Mouse (Mus musculus) c-Kit-positive CD71-positive TER-119-positive erythroid progenitor cells, embryonic 14.5 days (primary cell): Measurements from ENCODE around the gene Ccl1.

Experiments
- DNase-seq: peaks from one replicate; pipeline ENCODE4 v3.0.0-alpha.2; 2013; ENCODE audit warnings: low spot score

Ccl1 gene

DNA sequence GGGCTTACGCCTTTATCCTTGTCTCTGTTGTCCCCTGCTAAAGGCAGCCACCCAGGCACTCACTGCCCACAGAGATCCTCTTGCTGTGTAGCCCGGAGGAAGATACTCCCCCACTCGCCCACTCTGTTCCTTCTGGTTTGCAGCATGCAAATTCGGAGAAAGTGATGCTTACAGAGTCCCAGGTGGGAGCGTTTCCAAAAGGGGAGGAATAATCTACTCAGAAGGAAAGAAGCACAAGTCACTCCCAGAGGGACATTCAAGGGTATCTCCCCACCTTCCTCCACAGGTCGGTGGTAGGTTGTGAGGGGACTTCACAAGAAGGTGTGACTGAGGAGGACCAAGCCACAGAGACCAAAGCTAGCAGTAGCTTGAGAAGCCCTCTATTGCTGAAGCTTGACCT, 100.3 kb downstream of the Ccl1 start:
- no peak for DNase-seq

DNA sequence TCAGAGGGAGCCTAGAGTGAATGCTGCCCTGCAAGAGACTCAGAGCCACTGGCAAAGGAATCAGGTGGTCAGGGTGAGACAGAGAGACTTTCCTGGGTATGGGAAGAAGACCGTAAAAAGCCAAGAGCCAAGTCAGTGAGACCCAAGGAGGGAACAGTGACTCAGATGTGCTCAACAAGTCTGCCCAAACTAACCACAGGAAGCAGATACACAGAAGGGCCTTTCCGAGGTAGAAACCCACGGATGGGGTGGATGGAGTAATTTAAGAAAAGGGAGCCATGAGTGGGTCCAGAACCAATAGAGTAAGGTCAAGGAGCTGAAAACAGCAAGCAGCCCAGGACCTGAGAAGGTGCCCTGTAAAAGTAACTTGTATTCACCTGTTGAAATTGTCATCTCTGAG, 101.8 kb downstream of the Ccl1 start:
- DNase-seq: no peak

DNA sequence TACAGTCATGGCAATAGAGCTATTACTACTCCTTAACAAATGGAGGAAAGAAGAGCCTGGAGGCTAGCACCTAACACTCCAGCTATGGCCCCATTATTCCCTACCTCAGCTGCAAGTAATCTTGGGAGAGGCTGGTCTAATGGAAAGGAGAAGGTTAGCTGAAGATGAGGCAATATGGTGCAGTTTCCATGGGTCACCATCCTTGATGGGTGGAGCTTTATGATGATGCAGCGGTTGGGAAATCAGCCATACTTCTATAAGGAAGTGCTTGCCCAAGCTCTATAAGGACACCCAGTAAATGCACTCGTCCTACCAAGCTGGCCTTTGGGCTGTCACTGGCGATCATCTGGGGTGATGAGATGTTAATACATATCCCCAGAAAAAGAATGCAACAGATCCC, 107.7 kb downstream of the Ccl1 start:
- DNase-seq: no peak

- DNase-seq: no peak
These were observed 110.5 kb downstream of the Ccl1 start for GRCm38 (mm10) chr11:82194980-82195379.

- no peak for DNase-seq
These were observed 111.7 kb downstream of the Ccl1 start for GRCm38 (mm10) chr11:82193826-82194225.

- DNase-seq: no peak
These were observed 115.5 kb downstream of the Ccl1 start for GRCm38 (mm10) chr11:82189782-82190563.

DNA sequence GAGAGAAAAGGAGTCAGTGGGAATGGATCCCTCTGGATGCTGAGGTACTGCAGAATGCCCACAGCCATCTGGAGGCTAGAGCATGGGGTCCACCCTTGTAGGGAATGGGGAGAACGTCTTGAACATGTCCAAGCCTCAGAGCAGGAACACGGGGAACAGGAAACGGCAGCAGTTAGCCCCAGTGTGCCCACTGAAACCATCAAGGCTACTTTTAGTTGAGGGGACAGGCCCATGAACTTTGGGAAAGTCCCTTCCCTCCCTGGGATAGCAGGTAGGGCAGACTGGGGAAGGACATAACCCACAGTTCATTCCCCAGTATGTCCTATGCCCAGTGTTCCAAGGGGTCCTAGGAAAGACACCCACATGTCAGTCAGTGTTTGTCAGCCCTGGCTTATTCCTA, 119.8 kb downstream of the Ccl1 start:
- DNase-seq: no peak

DNA sequence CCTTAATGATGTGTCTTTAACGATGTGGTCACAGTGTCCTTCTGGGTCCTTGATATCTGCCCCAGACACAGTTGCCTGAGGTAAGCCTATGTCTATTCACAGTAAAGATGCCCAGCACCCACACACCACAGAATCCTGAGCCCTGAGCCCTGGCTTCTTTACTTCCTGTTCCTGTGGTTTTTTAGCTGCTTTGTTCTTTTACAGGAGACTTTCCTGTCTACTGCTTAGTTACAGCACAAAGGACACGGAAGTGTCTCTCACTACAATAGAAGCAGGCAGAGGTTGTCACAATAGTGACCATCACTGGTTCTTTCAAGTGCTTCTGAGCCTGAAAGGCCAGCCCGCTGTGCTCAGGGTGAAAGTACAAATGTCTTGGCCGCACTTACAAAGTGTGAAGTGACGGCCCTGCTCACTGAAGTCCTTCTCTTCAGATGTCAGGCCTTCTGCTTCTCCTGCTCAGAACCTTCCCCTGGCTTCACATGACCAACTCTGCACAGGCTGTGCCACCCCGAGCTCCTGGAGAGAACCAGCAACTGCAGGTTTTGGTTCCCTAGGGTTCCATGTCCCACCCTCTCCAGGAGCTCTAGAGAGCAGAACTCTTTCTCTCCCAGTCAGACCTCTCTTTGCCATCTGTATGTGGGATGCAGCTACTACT, 122.1 kb downstream of the Ccl1 start:
- DNase-seq: no peak

GRCm38 (mm10) chr11:82182401-82182800, 123.1 kb downstream of the Ccl1 start:
- DNase-seq: no peak

DNA sequence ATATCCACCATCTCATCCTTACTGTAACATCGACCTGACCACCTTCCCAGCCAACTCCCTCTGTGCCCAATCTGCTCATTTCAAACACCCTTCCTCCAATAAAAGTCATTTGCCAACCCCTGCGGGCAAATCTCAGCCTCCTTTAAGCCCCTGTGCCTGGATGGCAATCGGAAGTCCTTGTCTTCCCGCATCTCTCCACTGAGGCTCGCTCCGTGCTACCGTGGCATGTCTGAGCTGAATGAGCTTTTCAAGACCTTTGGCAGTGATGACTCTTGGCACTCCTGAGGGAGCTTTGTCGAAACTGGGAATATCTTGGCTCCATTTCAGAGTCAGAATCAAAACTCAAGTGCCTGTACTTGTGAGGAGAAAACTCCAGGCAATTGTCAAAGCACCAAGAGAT, 124.2 kb downstream of the Ccl1 start:
- DNase-seq: no peak

GRCm38 (mm10) chr11:82178161-82178560, 127.3 kb downstream of the Ccl1 start:
- no peak for DNase-seq

DNA sequence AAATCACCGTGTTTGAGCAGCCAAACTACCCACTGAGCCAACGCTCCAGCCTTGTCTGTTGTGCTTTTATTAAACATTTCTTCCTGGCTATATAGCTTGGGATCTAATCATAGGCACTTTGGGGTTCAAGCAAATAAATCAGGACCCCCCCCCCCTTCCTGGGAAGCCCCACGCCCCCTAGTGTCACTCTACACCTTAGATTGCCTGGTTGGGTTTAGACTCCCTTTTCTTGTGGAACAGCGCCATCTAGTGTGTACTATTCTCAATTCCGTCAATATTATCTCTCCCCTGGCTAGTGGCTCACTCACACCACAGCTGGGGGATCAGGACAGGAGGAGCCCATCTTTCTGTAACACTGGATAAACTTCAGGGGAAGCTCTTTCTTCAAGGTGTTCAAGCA, 127.8 kb downstream of the Ccl1 start:
- DNase-seq: peak; percentile 23

DNA sequence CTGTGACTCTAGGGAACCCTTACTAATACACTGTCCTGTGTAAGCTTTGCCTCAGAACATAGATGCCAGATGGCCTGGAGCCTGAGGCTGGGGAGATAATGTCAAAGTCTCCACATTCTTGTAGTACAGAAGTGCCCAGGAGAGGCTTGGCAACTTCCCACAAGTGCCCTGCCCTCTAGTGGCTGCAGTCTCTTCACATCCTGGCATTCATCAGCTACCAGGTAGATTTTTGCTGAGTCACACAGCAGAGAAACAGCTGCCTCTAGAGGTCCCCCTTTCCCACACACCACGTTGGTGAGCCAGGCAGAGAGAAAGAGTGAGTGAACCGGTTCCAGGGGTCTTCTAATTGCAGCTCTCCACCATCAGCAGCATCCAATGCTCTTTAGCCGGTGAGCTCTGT, 130.7 kb downstream of the Ccl1 start:
- DNase-seq: peak; percentile 30

DNA sequence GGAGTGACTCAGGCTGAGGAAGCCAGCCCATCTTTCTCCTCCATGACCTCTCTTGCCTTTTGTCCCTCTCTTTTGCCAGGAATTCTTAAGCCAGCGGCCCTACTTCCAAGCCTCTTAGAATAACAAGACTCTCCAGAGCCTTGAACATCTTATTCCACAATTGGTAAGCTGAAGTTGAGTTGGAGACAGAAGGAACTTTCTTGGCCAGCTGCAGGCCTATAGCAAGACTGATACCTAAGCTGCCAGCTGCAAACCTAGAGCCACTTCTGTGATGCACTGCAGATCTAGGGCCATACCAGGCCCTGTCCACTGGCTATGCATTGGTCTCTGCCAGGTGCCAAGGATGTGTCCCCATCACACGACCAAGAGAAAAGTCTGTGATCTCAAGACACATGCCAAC, 132.0 kb downstream of the Ccl1 start:
- no peak for DNase-seq

DNA sequence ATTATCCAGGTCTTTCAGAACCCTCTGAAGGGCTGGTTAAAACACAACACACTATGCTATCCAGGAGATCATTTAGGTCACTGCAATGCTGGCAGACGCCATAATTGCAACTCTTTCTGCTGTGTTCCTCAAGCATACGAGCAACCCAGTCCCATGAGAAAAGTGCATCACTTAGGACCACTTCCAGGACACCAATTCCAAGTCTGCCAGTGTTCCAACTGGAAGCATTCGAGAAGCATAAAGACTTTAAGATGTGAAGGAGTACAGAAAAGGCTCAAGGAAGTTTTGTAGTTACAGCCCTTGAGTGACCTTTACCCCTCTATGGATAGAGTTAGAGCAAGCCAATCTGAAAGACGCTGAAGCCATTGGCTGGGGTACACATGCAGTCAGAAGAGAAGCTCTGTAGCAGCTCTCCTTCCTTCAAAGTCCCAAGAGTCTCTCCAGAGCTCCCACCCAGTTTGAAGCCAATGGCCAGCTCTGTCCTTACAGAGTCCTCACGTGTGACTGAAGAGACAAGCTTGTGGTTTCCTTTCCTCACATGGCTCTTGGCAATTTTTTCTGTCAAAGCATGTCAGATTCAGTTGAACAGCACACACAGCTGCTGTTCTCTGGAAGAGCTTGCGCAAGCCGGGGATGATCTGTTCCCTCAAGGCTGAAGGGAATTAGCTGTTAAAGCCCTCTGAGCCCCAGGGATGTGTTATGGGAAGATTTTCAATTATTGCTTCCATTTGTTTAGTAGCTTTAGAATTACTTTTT, 134.0 kb downstream of the Ccl1 start:
- DNase-seq: no peak

GRCm38 (mm10) chr11:82169456-82169855, 136.0 kb downstream of the Ccl1 start:
- DNase-seq: no peak

- no peak for DNase-seq
These were observed 137.2 kb downstream of the Ccl1 start for GRCm38 (mm10) chr11:82168308-82168707.

DNA sequence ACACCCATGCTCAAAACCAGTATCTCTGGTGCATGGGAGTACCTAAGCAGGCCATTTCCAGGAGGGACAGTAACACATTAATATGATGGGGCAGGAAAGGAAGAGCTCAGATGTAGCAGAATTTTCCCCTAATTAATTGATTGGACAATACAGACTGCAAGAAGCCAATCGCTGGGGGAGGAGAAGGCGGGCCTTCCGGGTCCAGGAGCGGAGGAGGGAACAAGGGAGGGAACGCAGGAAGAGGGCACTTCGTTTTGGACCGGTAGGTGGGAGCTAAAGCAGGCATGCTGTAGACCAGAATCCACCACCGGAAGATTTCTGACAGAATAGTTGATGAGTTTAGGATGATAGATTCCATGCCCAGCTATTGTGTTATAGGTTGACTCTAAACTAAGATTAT, 142.2 kb downstream of the Ccl1 start:
- no peak for DNase-seq

GRCm38 (mm10) chr11:82159126-82159525, 146.4 kb downstream of the Ccl1 start:
- no peak for DNase-seq

DNA sequence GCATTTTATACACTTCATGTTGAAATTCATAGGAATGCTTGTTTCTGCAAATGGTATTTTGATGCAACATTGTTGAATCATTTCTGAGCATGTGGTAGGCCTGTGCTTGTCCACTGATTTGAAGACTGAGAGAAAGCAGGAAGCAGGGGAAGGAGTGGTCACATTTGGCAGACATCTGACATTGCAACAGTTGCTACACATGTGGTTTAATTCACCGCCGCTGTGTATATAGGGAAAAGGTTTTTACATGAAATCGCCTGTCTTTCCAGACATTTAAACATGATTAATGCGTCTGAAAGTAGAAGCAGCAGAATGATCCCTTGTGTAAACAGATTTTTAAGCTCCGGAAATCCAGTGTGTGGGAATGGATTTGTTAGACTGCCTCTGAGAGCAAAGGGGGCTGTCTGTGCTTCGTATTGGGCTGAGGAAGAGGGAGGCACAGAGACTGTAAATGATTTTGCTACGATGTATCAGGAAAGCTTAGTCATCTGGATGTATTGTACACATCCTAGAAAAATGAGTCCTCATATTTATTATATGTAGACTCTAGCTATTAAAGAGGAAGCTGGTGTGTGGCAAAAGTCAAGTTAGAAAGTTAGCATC, 165.9 kb downstream of the Ccl1 start:
- no peak for DNase-seq

GRCm38 (mm10) chr11:82136196-82136595, 169.3 kb downstream of the Ccl1 start:
- no peak for DNase-seq

DNA sequence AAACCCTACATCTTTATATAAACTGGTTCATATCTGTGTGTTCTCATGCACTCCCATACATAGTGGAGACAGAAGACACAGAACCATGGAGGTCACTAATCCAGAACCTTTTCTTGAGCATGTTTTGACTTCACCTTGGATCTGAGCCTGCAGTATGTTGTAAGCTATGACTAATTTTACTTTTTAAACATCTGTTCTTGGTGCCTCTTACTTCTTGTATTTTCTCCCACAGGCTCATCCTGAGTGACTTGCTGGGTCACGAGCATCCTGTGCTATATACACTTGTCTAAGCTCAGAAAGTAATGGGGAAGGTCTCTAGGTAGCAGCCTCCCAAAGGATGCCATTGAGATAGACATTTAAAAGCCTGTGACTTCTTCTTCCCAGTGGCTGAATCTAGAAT, 172.5 kb downstream of the Ccl1 start:
- no peak for DNase-seq
